Mouse (Mus musculus) limb, embryonic 14.5 days (tissue): ENCODE results near the gene Akt1. TPM values are rescaled to one million over a fixed set of nuclear protein-coding genes. Genes with fewer than 3 reads are reported as not detected.

Experiments used
- ATAC-seq: fragments of 200-750 bp; cut with Nextera tagmentation; 2 replicates; pipeline ENCODE4 v1.8.0; 2017; ENCODE audit warnings: low read depth, moderate number of reproducible peaks, moderate TSS enrichment; ENCODE audit not compliant: low FRiP score
- DNase-seq: peaks from one replicate; pipeline ENCODE4 v3.0.0-alpha.2; 2015; ENCODE audit warnings: low spot score
- H3K27ac ChIP-seq: fragments of 300-500 bp; sonication (generic); replicated peaks from 2 replicates; pipeline ENCODE4 v1.5.1; 2014; ENCODE audit warnings: low read depth, mild to moderate bottlenecking, low read length, moderate library complexity, mixed read lengths
- H3K27me3 ChIP-seq: fragments of 300-500 bp; sonication (generic); 2 replicates; pipeline ENCODE4 v1.6.1; 2014; ENCODE audit warnings: low read length, mixed read lengths; ENCODE audit not compliant: control insufficient read depth, insufficient read depth
- H3K36me3 ChIP-seq: fragments of 300-500 bp; sonication (generic); 2 replicates; pipeline ENCODE4 v1.6.1; 2014; ENCODE audit warnings: mild to moderate bottlenecking, low read length, moderate library complexity, mixed read lengths; ENCODE audit not compliant: control insufficient read depth, insufficient read depth
- H3K4me1 ChIP-seq: fragments of 300-500 bp; sonication (generic); 2 replicates; pipeline ENCODE4 v1.6.1; 2014; ENCODE audit warnings: antibody characterized with exemption, low read length, mixed read lengths; ENCODE audit not compliant: control insufficient read depth, insufficient read depth
- H3K4me2 ChIP-seq: fragments of 300-500 bp; sonication (generic); replicated peaks from 2 replicates; pipeline ENCODE4 v1.6.1; 2014; ENCODE audit warnings: low read depth, mild to moderate bottlenecking, low read length, moderate library complexity; ENCODE audit not compliant: severe bottlenecking
- H3K4me3 ChIP-seq: fragments of 300-500 bp; sonication (generic); replicated peaks from 2 replicates; pipeline ENCODE4 v1.5.1; 2014; ENCODE audit warnings: low read length
- H3K9ac ChIP-seq: fragments of 300-500 bp; sonication (generic); 2 replicates; pipeline ENCODE4 v1.6.1; 2014; ENCODE audit warnings: mild to moderate bottlenecking, low read depth, low read length, moderate library complexity; ENCODE audit not compliant: severe bottlenecking
- H3K9me3 ChIP-seq: fragments of 300-500 bp; sonication (generic); 2 replicates; pipeline ENCODE4 v1.6.1; 2016; ENCODE audit warnings: low read length; ENCODE audit not compliant: control insufficient read depth
- POLR2A ChIP-seq: fragments of 200-500 bp; IDR thresholded peaks from 2 replicates; pipeline ENCODE4 v1.8.0; 2012; ENCODE audit warnings: inconsistent platforms, mild to moderate bottlenecking, moderate library complexity, borderline replicate concordance; ENCODE audit not compliant: insufficient read depth, insufficient read length; ENCODE audit errors: extremely low read depth
- WGBS: fragments of 180-500 bp; shearing (Covaris S2); extraction: QIAGEN DNeasy Blood & Tissue Kit; methylation state at CpG from one replicate; pipeline ENCODE4 v1.1.7; 2014; 5-methylcytosine and 5-hydroxymethylcytosine counted together
- microRNA-seq: library from miRNA; unstranded; fragments of <30 nt; microRNA quantifications from one replicate; pipeline ENCODE4, GENCODE M21; 2016
- polyA plus RNA-seq, 2 experiments: library from polyadenylated mRNA; depleted of rRNA in 1 of 2; stranded (reverse) in 1 of 2; unstranded in 1 of 2; fragments of >200 nt; fragmentation: Nextera tagmentation in 1 of 2; extraction: Ambion mirVana in 1 of 2; gene quantifications; 2 replicates each; pipeline versions ENCODE4 v1.2.1 to v1.2.3; 2012 to 2014

Akt1 gene
- polyA plus RNA-seq, 2 experiments: 148 to 305 TPM

GRCm38 (mm10) chr12:112605766-112606165 is 68.9 kb downstream of the Akt1 start:
- ATAC-seq (peak; percentile 59; the same call in 1 of the 2 replicates), DNase-seq (no peak)
- no peak for TF ChIP-seq POLR2A
- H3K27ac ChIP-seq: no peak overlapping the region
- WGBS: 50% methylated on average over 6 of the region's 6 CpGs
- no peak overlapping the region for H3K4me3 ChIP-seq
- no peak overlapping the region for H3K9ac ChIP-seq
- no peaks in the 10 kb centered on the region for H3K9me3 ChIP-seq
- no peaks in the 10 kb centered on the region for H3K27me3 ChIP-seq
- no peak overlapping the region for H3K4me2 ChIP-seq
- H3K36me3 ChIP-seq: peaks cover 31% of the 10 kb centered on the region
- no peaks in the 10 kb centered on the region for H3K4me1 ChIP-seq

DNA sequence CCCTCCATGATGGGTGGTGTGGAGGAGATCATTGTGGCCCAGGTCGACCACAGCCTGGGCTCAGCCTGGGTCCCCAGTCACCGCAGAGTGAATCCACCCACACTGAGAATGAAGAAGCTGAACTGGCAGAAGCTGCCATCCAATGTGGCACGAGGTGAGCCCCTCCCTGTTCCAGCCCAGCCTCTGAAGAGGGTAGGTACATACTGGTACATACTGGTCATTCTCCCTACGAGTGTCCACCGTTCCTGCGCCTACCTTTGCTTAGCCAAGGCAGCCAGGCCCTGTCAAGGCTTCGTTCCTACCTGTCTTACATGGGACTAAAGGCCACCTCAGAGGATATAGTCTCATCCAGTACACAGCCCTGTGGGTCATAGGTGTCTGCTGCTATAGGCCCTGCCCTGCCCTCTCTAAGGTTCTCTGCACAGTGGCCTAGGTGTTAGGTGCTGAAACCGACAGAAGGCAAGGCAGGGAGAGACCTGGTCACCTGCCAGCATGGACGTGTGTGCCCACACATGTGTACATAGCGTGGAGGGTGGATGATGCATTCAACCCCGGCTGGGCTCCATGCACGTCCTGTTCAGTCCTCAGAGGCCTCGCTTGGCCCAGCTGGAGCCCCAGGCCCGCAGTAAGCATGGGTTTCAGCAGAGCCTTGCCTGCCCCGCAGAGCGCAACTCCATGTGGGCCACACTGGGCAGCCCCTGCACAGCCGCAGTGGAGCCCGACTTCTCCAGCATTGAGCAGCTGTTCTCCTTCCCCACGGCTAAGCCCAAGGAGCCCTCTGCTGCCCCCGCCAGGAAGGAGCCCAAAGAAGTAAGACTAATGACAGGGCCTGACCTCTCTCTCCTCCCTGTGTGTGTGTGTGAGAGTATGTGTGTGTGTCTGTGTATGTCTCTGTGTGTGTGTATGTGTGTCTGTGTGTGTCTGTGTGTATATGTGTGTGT is 69.7 kb downstream of the Akt1 start:
- H3K27me3 ChIP-seq: no peaks in the 10 kb centered on the region
- no peak overlapping the region for H3K4me3 ChIP-seq
- DNase-seq (no peak), ATAC-seq (peak; percentile 71)
- no peak overlapping the region; the same call in 1 of the 2 replicates for H3K27ac ChIP-seq
- no peak overlapping the region for H3K9ac ChIP-seq
- TF ChIP-seq POLR2A: no peak
- no peaks in the 10 kb centered on the region for H3K4me1 ChIP-seq
- H3K36me3 ChIP-seq: peaks cover 29% of the 10 kb centered on the region
- 70% methylated on average over 20 of the region's 20 CpGs for WGBS
- no peaks in the 10 kb centered on the region for H3K9me3 ChIP-seq
- no peak overlapping the region for H3K4me2 ChIP-seq

DNA sequence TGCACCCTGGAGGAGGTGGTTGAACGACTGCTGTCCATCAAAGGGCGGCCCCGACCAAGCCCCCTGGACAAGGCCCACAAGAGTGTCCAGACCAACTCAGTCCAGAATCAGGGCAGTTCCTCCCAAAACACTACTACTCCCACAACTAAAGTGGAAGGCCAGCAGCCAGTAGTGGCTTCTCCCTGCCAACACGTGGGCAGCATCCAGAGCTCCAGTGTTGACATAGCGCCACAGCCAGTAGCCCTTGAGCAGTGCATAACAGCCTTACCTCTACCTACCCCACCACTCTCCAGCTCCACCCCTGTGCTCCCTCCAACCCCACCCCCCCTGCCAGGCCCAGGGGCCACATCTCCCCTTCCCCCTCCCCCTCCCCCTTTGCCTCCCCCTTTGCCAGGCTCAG is 70.7 kb downstream of the Akt1 start:
- no peak for ATAC-seq
- H3K27ac ChIP-seq: no peak overlapping the region
- H3K4me1 ChIP-seq: no peaks in the 10 kb centered on the region
- no peak for DNase-seq
- 89% methylated on average over 5 of the region's 5 CpGs for WGBS
- no peak overlapping the region for H3K4me3 ChIP-seq
- TF ChIP-seq POLR2A: no peak
- no peak overlapping the region for H3K9ac ChIP-seq
- no peaks in the 10 kb centered on the region for H3K27me3 ChIP-seq
- H3K9me3 ChIP-seq: no peaks in the 10 kb centered on the region
- peaks cover 29% of the 10 kb centered on the region for H3K36me3 ChIP-seq
- H3K4me2 ChIP-seq: no peak overlapping the region

Small RNAs within 50 kb of the gene (microRNA-seq; reads per million reads assigned to microRNA genes)
- gene Mir6939: not detected

Other genes starting within 250 kb of the Akt1 start
- 0.87 and 1.3 TPM in 2 replicates for gene A530016L24Rik, start 185.4 kb downstream of the Akt1 start, polyA plus RNA-seq (2012; rRNA removed)
- 0.47 and 0.54 TPM in 2 replicates for gene A530016L24Rik, start 185.4 kb downstream of the Akt1 start, polyA plus RNA-seq (2014; fragmentation: Nextera tagmentation; extraction: Ambion mirVana)
- gene Tmem179, start 158.1 kb downstream of the Akt1 start, polyA plus RNA-seq (2012; rRNA removed): 0.22 and 0.36 TPM in 2 replicates
- gene Tmem179, start 158.1 kb downstream of the Akt1 start, polyA plus RNA-seq (2014; fragmentation: Nextera tagmentation; extraction: Ambion mirVana): 0.28 and 0.29 TPM in 2 replicates
- gene Inf2, start 86.1 kb downstream of the Akt1 start, polyA plus RNA-seq (2012; rRNA removed): 27.5 and 29.8 TPM in 2 replicates
- gene Inf2, start 86.1 kb downstream of the Akt1 start, polyA plus RNA-seq (2014; fragmentation: Nextera tagmentation; extraction: Ambion mirVana): 6.9 and 7.0 TPM in 2 replicates
- 11.8 and 18.9 TPM in 2 replicates for gene Adssl1, start 54.8 kb downstream of the Akt1 start, polyA plus RNA-seq (2012; rRNA removed)
- 13.3 and 15.0 TPM in 2 replicates for gene Adssl1, start 54.8 kb downstream of the Akt1 start, polyA plus RNA-seq (2014; fragmentation: Nextera tagmentation; extraction: Ambion mirVana)
- 179 and 184 TPM in 2 replicates for gene Siva1, start 30.2 kb downstream of the Akt1 start, polyA plus RNA-seq (2012; rRNA removed)
- gene Siva1, start 30.2 kb downstream of the Akt1 start, polyA plus RNA-seq (2014; fragmentation: Nextera tagmentation; extraction: Ambion mirVana): 282 and 284 TPM in 2 replicates
- gene Zbtb42, start 3.9 kb upstream of the Akt1 start, polyA plus RNA-seq (2012; rRNA removed): 2.5 and 3.3 TPM in 2 replicates
- 1.9 and 2.5 TPM in 2 replicates for gene Zbtb42, start 3.9 kb upstream of the Akt1 start, polyA plus RNA-seq (2014; fragmentation: Nextera tagmentation; extraction: Ambion mirVana)
- 30.1 and 36.9 TPM in 2 replicates for gene Cep170b, start 45.6 kb upstream of the Akt1 start, polyA plus RNA-seq (2012; rRNA removed)
- 21.3 and 23.6 TPM in 2 replicates for gene Cep170b, start 45.6 kb upstream of the Akt1 start, polyA plus RNA-seq (2014; fragmentation: Nextera tagmentation; extraction: Ambion mirVana)
- gene Pld4, start 85.8 kb upstream of the Akt1 start, polyA plus RNA-seq (2012; rRNA removed): 15.7 and 16.9 TPM in 2 replicates
- gene Pld4, start 85.8 kb upstream of the Akt1 start, polyA plus RNA-seq (2014; fragmentation: Nextera tagmentation; extraction: Ambion mirVana): 13.4 and 14.0 TPM in 2 replicates
- gene Ahnak2, start 127.8 kb upstream of the Akt1 start, polyA plus RNA-seq (2012; rRNA removed): 2.1 and 2.5 TPM in 2 replicates
- 3.3 TPM in 2 replicates for gene Ahnak2, start 127.8 kb upstream of the Akt1 start, polyA plus RNA-seq (2014; fragmentation: Nextera tagmentation; extraction: Ambion mirVana)
- gene Clba1, start 134.1 kb upstream of the Akt1 start, polyA plus RNA-seq (2012; rRNA removed): 3.7 and 4.8 TPM in 2 replicates
- gene Clba1, start 134.1 kb upstream of the Akt1 start, polyA plus RNA-seq (2014; fragmentation: Nextera tagmentation; extraction: Ambion mirVana): 5.7 and 6.2 TPM in 2 replicates
- 81.0 and 89.9 TPM in 2 replicates for gene Cdca4, start 154.5 kb upstream of the Akt1 start, polyA plus RNA-seq (2012; rRNA removed)
- gene Cdca4, start 154.5 kb upstream of the Akt1 start, polyA plus RNA-seq (2014; fragmentation: Nextera tagmentation; extraction: Ambion mirVana): 113 and 126 TPM in 2 replicates
- gene Gpr132, start 193.3 kb upstream of the Akt1 start, polyA plus RNA-seq (2012; rRNA removed): 0.50 and 0.63 TPM in 2 replicates
- 0.29 and 0.36 TPM in 2 replicates for gene Gpr132, start 193.3 kb upstream of the Akt1 start, polyA plus RNA-seq (2014; fragmentation: Nextera tagmentation; extraction: Ambion mirVana)